Mouse (Mus musculus): ENCODE measurements around the gene Inpp4a. TPM values are rescaled to one million over a fixed set of nuclear protein-coding genes. Genes with fewer than 3 reads are reported as not detected.
A peak's percentile ranks its signal among the peaks of the same experiment; 100 is the strongest.

Gene Inpp4a
- total RNA-seq, 4 experiments from 2014 or later: 20.1 to 24.8 (median 21.7) TPM

DNA sequence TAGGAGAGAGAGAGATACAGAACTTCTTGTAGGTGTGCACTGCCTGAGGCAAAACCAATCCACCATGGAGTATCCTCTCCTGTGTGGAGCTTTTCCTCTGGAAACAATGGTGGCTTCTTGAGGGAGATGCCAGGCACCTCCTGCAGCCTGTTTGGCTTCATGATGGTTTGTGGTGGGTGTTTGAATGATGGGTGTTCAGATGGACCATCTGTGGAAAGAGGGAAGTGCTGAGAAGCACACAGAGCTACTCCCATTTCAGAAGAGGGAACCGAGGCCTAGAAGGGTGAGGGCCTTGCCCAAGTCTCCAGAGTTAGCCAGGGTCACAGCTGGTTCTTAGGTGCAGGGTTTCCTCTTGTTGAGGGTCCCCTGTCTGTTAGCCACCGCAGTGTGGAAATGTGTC, 23.0 kb downstream of the Inpp4a start:
- no peak for DNase-seq (ENCODE audit: low spot score in 2 of 2)

DNA sequence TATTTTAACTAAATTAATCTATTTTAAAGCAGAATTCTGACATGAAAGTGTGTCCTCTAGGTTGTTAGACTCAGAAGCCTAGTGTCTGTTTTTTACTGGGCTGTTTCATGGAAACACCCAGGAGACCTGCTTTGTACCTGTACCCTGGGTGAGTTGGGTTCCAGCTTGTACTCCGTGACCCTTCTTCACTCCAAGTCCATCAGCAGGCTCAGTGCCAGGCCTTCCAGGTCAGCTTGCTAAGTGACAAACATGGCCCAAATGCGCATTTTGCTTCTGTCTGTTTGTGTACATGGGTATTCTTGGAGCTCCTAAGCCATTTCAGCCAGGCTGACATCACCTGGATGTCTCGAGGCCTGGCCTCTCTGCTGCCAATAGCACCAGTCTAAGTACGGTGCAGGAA, 23.5 kb downstream of the Inpp4a start:
- no peak for DNase-seq (ENCODE audit: low spot score in 2 of 2)

DNA sequence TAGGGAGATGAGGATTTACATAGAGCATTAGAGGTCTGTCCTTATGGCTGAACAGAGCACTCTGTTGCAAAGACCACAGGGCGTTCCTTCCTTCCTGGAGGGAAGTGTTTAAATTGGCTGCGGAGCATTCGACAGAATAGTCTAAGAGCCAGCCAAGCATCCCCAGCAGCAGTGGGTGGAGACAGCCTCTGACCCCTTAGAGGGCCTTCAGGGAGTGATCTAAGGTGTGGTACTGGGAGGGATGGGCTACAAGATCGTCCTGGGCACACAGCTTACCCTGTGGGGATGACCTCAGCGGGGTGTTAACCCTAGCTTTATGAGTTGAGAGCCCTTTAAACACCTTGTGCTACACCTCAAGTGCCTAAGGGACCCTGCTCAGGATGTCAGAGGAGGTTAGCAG, 24.9 kb downstream of the Inpp4a start:
- no peak for DNase-seq (ENCODE audit: low spot score in 2 of 2)

DNA sequence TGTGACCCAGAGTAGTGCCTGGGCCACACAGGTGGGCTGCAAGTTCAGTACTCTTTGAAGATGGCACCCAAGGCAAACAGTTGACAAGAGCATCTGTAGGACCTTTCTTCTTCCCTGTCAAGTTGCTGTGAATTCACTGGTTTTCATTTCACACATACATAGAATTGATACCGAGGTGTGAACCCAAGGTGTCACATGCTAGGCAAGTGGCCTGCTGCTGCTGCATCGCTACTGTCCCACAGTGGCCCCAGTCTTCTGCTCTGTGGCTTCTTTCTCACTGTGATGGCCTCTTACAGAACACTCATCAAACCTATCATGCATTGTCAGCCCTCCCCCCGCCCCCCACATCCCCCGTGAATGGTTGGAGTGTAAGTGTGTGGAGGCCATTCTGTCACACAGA, 27.6 kb downstream of the Inpp4a start:
- no peak for DNase-seq (ENCODE audit: low spot score in 2 of 2)

DNA sequence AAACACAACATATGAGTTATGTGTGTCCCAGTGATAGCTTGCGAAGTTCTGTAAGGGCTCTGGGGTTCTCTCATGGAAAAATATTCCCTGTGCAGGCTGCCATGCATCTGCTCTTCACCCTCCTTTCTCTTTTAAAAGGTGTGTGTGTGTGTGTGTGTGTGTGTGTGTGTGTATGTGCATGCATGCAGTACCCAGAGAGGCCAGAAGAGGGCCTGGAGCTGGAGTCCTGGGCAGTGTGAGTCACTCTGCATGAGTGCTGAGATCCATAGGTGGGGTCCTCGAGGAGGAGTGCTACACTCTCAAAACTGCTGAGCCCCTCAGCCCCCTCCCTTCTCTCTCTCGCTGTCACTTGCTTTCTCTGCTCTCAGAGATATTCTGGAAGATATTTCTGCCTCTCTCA, 29.5 kb downstream of the Inpp4a start:
- DNase-seq (ENCODE audit: low spot score in 2 of 2): no peak

DNA sequence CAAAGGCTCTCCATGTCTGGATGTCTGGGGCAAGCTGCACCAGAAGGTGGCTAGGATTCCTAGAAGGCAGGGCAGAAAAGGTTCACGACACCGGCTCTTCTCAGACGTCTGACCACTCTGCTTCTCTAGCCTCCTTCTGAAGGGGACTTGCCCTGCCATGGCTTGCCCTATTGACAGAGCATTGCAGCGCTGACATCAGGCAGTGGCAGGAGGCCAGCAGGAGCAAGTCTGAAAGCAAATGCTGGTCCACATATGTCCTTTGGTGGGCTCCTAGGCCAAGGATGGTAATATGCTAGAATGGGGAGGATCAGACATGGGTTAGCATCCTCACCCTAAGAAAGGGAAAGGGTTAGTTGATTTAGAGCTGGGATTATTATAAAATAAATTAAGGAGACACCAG, 30.2 kb downstream of the Inpp4a start:
- no peak for DNase-seq (ENCODE audit: low spot score in 2 of 2)

DNA sequence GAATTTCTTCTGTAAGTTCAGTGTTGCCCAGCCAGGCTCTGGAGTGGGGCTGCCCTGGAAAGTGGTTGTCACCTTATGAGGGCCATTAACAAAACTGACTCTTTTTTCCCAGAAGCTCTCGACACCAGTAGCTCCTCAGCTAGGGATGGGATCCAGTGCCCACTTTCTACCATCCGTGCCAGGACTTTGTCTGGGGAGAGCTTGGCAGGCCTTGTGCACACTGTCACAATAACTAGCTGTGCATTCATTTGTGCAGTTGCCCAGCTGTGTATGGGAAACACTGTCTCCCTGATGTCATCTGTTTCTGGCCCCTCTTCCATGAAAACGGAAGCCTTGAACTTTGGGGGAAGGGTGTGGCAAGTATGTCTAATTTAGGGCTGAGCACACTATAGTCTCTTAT, 33.1 kb downstream of the Inpp4a start:
- no peak for DNase-seq (ENCODE audit: low spot score in 2 of 2)

DNA sequence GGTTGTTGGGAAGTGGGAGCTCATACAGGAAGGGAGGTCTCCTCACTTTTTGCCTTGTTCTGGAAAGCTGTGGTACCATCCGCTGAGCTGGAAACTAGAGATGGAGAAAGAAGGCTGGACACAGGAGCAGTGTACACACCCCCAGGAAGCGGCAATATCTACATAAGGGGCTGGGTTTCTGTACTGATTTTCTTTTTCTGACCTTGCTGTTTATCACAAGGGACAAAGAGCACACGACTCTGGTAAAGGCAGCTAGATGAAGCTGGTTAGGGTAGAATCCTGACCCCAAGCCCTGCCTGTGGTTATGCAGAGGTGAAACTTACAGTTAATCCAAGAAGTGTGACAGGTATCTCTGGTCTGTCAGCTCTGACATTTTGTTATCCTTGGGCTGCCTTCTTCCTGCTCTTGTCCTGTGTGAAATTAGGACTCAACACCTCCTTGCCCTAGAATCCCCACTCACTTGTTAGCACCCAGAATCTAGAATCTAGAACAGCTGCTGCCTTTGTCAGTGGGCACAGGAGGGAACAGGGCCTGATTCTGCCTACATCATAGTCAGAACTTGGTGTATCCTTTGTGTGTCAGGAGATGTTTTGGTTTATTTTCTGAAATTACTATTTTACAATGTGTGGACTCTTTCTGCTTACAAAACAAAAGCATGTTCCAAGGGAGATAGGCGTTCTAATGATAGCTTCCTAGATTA, 34.2 kb downstream of the Inpp4a start:
- no peak for DNase-seq (ENCODE audit: low spot score in 2 of 2)

DNA sequence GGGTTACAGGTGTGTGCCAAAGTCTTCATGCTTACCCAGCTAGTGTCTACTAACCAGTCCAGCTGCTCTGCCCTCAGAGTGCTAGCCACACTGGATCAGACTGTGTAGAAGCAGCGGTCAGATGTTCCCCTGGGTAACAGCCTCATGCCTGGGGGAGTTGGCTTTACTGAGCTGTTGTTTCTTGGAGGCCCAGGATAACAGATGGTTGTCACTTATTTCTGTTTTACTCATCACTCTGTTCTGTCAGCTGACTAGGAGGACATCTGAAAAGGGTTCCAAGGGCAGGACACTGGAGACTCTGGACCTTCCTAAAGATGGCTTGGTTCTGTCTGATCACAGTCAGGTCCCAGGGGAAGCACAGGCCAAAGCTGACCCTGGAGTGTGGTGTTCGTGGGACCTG, 36.4 kb downstream of the Inpp4a start:
- DNase-seq (ENCODE audit: low spot score in 2 of 2): no peak

DNA sequence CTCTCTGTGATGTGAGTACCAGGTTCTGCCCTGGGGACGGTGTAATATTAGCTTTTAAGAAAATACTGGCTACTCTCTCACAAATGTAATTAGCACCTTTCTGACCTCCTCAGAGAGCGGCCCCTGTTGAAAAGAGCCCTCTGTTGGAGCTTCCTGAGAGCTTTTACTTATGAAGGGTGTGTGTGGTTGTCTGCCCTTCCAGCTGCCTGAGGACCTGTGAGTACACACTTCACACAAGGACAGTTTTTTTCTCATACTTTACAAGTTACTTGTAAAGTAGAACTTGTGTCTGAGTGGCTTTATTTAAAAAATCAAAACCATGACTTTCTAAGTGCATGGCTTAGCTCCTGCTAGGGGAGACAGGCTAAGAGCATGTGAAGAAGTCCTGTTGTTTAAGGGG, 37.1 kb downstream of the Inpp4a start:
- DNase-seq (ENCODE audit: low spot score in 2 of 2): no peak

DNA sequence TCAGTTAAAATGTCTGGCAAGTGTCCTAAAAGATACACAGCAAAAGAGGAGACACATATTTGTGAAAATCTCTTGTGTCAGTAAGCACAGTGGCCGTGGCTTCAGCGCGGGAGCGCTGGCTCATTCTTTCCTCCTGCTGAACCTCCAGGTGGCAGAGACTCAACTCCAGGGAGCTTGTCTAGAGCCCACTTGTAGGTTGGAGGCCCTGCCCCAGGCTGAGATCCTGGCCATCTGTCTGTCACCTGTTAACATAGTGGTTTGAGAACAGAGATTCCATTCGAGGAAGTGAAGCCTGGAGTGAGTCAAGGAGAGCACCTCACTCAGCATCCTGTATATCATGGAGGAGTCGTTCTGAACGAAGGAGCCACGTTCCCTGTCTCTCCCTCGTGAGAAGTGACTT, 37.6 kb downstream of the Inpp4a start:
- DNase-seq (ENCODE audit: low spot score in 2 of 2): no peak

DNA sequence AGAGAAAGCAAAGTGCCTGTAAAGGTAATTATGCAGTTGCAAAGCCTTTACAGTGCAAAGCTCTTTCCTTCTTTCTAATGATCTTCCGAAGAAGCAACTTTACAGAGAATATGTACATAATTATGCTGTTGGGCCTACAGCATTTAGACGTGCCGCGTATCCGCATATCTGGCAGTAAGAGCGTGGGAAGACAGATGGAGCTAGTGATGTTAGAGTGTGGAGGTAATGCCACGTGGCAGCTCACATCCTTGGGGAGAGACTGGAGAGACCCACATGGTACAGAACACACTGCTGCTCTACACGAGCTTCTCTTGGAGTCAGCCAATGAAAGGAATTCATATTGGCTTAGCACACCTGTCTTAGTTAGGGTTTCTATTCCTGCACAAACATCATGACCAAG, 39.5 kb downstream of the Inpp4a start:
- DNase-seq (ENCODE audit: low spot score in 2 of 2): no peak

DNA sequence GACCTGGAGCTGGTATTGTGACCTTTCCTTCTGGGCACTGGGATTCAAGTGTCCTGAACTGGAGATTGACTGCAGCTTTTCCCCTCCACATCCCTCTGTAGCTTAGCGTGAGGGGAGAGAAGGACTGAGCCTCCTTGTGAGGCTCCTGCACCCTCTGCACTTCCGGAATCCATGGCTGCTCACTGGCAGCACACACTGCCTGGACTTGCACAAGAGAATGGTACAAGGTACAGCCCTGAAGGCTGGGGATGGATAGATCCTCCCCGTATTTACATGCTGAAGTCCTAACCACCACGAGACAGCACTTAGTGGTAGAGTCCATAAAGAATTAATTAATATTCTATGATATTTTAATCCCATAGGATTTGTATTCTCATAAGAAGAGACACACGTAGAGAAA, 41.7 kb downstream of the Inpp4a start:
- DNase-seq (ENCODE audit: low spot score in 2 of 2): no peak

DNA sequence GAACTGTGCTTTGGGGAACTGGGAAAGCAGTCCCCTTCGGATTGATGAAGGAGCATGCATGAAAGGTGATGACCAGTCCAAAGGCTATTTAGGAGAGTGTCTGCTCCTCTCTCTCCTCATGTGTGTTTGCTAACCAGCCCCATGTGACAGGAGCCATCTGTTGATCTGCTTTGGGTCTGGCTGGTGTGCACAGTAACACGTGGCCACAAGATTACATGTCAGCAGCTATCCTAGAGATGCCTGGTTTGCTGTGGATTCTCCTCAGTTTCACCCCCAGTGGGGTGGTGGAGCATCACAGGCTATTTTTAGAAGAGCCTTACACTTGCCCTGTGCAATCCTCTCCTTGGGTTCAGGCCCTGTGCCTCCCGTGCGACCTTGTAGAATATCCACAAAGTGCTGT, 42.2 kb downstream of the Inpp4a start:
- peak; percentile 38 to 59 for DNase-seq (ENCODE audit: low spot score in 2 of 2)

DNA sequence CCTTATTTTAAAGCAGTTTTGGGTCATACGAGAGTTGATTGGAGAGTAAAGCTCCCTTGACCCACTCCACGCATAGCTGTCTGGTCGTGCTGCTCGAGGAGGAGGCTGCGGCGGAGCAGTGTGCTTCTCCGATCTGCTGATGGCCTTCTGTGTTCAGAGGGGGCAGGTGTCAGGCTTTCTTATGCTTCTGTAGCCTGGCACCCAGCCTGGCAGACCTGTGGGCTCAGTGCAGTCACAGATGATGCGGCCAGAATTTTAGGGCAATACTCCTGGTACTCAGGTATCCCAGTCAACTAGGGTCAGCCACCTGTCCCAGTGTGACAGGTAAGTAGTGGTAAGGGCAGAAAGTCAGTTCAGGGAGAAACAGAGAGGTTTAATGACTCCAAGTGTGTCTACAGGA, 42.9 kb downstream of the Inpp4a start:
- DNase-seq (ENCODE audit: low spot score in 2 of 2): no peak

DNA sequence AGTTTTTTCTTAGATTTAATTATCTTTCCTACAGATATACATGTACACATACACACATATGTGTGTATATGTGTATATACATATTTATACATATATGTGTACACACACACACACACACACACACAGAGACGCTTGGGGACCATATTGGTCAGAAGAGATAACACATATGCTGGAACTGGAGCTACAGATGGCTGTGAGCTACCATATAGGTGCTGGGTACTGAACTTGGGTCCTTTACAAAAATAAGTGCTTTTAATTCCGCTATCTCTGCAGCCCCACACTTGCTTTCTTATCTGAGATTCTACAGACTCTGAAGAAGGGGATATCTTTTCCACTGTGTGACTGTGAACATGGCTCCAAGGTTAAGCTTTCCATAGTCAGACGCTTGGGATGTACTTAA, 43.6 kb downstream of the Inpp4a start:
- no peak for DNase-seq (ENCODE audit: low spot score in 2 of 2)

DNA sequence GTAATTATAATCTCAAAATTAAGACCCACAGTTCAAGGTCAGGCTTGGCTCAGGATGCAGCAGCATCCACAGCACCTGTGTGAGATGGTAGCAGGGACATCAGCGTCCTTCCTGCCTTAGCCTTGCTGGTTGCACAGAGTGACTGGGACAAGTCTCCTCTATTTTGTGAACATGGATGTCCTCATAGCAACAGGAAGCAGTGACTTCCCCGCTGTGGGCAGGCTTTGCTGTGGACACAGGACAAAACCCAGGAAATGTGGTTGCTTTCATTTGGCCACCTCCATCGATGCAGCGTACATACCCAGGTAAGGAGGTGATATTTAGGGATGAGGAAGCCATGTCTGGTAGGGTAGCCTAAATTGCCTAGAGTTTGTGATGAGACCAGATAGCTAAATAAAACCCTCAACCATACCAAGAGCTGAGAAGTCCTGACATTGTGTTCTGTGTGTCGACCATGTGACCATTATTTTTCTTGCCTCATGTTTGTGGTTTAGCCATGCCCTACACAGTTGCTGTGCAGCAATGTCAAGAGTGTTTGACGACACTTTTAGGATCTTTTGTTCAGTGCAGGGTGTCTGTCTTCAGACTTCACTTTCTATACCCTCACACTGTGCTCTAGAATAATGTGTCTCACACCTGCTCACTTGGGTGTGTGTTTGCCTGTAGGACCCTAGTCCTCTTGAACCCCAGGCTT, 44.7 kb downstream of the Inpp4a start:
- no peak for DNase-seq (ENCODE audit: low spot score in 2 of 2)

DNA sequence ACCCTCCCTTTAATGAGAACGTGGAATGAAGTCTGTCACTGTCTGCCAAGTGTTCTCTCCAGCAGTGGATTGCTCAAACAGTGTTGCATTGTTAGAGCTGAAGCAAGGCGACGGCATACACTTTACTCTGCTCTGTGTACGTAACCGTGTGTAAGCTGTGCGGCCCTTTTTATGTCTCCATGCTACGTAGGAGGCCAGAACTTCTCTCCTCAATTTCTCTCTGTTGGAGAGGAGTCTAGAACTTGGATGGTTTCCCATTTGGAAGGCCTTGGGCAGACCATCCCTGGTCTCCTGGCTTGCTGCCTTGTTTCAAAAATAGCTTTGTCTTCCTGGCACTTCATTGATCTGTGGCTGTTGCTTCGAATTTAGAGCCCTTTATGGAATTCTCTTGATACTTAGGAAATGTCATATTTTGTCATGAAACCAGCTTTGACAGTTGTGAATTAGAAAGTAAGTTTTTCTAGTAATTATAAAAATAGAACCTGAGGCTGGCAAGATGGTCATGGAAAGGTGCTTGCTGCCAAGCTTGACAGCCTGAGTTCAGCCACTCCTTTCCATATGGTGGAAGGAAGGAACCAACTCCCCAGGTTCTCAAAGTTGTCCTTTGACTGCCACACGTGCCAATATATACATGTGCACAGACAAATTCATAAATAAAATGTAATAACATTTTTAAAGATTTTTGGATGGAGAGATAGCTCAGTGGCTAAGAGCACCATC, 47.9 kb downstream of the Inpp4a start:
- peak in 1 of 2 experiments; percentile 27 for DNase-seq (ENCODE audit: low spot score in 2 of 2)

DNA sequence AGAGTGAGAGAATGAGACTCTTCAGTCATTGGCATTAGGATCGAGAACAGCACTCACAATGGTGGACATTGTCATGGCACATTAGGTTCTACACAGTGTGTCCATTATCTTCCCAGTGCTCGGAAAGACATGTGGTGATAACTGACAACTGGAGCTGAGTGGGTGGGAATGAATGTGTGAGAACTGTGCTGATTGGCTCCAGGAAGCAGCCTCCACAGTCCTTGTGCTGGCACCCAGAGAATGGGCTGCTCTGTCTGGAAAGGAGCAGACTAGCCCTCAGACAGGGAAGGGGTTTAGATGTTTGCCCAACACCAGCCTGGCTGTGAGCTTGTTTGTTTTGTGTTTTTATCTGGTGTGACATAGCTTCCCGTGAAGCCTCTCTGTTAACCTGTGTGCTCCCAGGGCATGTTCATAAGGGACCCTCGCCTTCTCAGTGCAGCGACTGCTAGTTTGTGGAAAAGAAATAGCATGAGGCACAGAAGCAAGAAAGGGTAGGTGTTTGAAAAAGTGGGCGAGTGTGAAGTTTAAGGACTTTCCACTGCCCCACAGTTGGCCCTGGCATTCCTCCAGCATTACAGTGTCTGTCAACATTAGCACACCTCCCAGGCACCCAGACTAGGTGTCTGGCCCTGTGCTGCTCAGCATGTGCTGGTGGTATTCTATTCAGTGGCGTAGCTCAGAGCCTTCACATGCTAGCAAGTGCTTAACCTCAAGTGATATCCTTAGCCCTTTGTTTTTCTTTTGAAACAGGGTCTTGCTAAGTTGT, 51.4 kb downstream of the Inpp4a start:
- no peak for DNase-seq (ENCODE audit: low spot score in 2 of 2)

DNA sequence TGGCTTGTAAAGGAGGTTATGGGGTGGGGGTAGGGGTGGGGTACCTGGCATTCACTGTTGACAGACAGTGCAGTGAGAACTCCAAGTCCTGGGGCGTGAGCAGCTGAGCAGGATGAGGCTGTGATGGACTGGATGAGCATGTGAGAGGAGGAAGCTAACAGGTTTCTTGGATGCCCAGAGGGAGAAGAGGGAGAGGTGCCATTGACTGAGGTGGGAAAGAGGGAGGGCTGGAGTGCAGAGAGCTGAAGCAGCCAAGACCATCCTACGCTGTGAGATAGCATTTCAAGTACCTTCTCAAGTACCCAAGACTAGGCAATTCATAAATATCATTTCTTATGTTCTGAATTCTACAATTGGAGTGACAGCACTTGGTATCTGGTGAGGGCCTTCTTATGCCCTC, 52.3 kb downstream of the Inpp4a start:
- no peak for DNase-seq (ENCODE audit: low spot score in 2 of 2)

DNA sequence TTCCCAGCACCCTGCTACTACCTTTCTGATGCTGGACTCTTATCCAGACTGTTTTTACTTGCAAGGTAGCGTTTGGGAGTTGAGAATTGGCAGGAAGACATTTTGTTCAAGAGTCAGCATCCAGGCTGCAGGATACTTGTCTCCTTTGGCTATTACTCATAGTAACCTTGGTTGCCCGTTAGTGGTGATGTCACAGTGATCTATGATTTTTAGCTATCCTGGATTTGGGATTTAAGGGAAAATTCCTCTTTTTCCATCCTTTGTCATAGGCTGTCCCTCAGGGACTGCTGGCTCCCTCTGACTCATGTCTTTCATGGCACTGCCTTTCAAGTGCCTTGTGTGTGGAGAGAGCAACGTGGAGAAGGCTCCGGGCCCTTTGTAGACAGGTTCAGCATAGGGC, 53.8 kb downstream of the Inpp4a start:
- DNase-seq (ENCODE audit: low spot score in 2 of 2): no peak

DNA sequence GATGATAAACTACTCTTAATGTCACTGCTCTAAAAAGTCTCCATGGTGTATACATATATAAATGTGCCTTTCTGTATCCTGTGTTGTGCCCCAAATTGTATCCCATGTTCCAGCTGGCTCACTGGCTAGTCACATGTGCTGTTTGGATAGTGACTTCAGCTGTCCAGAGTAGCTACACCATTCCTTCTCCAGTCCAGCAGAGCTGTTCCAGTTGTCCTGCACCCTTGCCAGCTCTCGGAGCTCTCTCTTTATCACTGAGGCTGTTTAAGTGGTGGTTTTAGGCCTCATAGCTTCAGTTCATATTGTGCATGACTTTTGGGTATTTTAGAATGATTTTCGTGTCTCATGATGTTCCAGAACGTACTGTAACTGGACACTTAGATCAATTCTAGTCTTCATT, 55.8 kb downstream of the Inpp4a start:
- no peak for DNase-seq (ENCODE audit: low spot score in 2 of 2)
